Mouse (Mus musculus) cerebellum, postnatal 4 days (tissue): ENCODE data around the gene Tceal7.
"Not testable (repeated sequence)": the region's sequence is repeated elsewhere in the genome, so short reads cannot be mapped to it uniquely, and the experiment has no call there.

Experiments
- DNase-seq, 2 experiments: peaks; one replicate each; pipeline ENCODE4 v3.0.0; 2022; ENCODE audit warnings: low spot score in 2 of 2, mixed read lengths in 1 of 2

The Tceal7 gene

GRCm38 (mm10) chrX:136214729-136215677, at the start of gene Tceal7, which contains the start of gene Bex1:
Gene Tceal7 (plus strand): TSS chrX:136214779.
Gene Bex1 (minus strand): TSS chrX:136215513.
- DNase-seq: not testable (repeated sequence)

DNA sequence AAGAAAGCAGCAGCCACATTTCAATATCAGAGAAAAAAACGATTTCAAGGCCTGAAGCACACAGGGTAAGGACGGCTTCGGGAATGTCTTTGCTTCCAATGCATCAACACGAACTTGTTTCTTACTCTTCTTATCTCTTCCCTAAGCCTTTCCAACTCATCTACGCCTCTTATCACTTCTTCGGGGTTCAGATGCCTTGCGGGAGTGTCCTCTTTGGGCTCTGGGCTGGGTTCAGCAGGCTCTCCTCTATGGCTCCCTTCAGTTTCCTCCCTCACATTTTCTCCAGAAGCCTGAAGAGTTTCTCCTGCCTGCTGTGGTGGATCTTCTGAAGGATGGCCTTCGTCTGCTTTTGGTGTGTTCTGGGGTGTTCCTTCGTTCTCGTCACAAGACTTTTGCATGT, 44.0 kb upstream of the Tceal7 start:
- no peak for DNase-seq

GRCm38 (mm10) chrX:136171189-136172117, 43.1 kb upstream of the Tceal7 start:
- DNase-seq: peak in 1 of 2 experiments; percentile 28

GRCm38 (mm10) chrX:136172118-136172551, 42.4 kb upstream of the Tceal7 start, which contains the start of gene Tceal8:
Gene Tceal8 (minus strand): TSS chrX:136172342.
- DNase-seq: peak in 1 of 2 experiments; percentile 55

DNA sequence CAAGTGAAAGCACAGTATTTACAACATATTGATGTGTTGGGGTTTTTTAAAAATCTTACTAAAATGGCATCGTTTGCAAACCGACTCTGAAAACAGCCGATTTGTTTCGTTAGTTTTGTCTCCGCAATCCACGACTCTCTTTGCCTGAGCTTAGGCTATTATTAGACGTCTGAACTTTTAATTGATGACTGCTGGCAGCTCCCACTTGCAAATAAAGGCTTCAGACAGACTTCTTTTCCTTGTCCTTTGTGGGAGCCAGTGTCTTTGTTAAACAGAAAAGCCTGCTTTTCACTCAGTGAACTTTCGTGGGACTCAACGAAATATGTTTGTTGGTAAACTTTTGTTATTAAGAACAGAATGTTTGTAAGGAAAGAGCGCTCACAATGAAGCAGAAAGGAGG, 41.8 kb upstream of the Tceal7 start:
- no peak for DNase-seq

- DNase-seq: no peak
Measured at GRCm38 (mm10) chrX:136180897-136181553, 33.6 kb upstream of the Tceal7 start.

DNA sequence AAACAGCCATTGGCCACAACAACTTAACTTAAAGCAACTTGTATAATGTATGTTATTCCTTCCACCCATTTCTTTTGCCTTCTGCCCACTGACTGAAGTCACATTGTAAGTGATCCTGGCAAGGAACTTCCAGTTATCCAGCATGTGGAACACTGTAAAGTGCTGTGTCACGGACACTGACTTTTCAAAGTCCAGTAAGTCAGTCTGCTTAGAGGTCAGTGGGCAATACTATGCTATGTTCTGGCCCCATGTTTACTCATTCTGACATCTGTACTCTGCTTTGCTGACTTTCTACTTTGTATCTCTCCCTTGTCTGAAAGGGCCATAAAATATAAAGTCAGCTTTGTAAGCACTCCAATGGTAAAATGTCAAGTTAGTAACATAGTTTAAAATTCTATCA, 31.5 kb upstream of the Tceal7 start:
- no peak for DNase-seq

DNA sequence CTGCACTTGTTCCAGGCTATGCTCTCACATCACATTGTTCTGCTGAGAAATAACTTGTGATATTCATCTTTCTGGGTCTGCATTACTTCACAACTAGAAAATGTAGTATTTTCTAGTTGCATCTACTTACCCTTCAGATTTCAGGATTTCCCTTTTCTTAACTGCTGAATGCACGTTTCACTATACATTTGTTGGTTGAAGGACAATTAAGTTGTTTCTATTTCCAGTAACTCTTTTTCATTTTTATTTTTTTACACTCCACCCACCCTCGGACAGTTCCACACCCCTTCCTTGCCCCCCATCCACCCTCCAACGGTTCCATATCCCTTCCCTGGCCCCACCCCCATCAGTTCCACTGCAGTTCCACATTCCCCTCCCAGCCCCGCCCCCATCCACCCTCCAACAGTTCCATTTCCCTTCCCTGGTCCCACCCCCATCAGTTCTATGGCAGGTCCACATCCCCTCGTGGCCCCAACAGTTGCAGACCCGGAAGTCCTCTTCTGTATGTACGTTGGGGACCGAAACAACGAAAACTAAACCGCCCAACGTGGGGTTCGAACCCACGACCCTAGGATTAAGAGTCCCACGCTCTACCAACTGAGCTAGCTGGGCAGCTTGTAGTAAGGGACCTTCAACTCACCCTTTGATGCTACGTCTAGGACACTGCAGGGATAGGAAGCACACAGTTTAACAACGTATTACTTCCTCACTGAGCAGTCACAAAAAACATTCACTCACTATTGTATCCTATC, 19.2 kb upstream of the Tceal7 start:
- DNase-seq: no peak

GRCm38 (mm10) chrX:136196873-136197272, 17.7 kb upstream of the Tceal7 start:
- peak in 1 of 2 experiments; percentile 33 for DNase-seq

DNA sequence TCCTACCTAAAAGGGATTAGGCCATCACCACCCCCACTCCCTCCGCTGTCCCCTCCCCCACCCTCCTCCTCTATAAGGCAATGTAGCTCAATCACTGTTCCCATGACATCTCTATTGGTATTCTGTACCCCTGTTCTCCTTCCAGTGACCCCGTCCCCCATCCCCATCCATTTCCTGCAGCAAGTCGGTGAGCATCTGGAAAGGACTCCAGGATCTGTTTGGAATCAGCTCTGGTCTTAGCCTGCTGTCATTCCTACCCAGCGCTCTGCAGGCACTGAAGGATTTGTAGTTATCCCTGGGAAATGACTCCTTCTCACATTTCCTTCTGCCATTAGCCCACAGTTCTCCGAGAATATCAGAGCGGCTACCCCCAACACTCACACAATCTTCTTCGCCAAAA, 11.3 kb upstream of the Tceal7 start:
- DNase-seq: no peak

GRCm38 (mm10) chrX:136203664-136204066, 10.9 kb upstream of the Tceal7 start, which contains the start of gene Tceal5:
Gene Tceal5 (minus strand): TSS chrX:136203876.
- DNase-seq: peak in 1 of 2 experiments; percentile 33

- DNase-seq: no peak
Measured at GRCm38 (mm10) chrX:136204406-136204805, 10.2 kb upstream of the Tceal7 start.

DNA sequence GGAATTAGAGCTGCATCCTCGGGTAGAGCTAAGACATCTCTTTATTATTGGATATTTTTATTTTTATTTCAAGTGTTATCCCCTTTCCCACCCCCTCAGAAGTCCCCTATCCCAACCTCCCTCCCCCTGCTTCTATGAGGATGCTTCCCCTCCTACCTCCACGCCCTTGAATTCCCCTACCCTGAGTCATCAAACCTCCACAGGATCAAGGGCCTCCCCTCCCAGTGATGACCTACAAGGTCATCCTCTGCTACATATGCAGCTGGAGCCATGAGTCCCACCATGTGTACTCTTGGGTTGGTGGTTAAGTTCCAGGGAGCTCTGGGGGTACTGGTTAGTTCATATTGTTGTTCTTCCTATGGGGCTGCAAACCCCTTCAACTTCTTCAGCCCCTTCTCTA, 1.2 kb upstream of the Tceal7 start:
- DNase-seq: no peak

DNA sequence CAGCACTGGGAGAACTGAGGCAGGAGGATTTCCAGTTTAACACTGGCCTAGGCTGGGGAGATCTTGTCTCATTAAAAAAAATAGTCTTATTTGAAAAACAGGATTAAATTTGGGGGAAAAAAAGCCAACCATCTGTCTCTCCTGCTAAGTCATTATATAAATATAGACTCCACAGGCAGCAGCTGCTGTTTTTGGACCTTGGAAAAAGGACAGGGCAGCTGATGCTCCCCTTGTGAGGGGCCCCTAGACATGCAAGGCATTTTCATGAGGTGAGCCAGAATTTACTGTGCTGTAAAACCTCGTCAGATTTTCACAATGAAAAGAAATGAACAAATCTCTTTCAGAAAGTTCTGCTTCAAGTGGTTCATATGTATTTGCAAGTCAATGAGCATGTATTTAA, 1.7 kb downstream of the Tceal7 start:
- DNase-seq: no peak

DNA sequence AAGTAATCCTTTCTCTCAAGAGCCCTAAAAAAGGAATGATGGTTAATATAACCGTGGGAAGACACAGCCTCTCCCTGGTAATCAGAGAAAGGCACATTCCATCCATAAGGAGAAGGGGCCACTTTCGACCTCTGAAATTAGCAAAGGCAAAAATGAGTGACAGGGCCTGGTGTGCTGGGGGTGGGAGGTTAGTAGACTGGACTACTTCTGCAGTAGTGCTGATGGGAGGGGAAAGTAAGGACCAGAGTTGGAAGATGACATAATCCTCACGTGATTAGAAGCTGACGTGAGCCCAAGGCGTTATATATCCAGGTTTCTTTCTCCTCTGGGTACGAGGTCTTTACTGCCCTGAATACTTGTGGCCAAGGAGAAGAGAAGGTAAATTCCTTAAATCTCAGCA, 9.1 kb downstream of the Tceal7 start:
- DNase-seq: no peak

- no peak for DNase-seq
Measured at GRCm38 (mm10) chrX:136227768-136228167, 13.2 kb downstream of the Tceal7 start.

GRCm38 (mm10) chrX:136238118-136238517, 23.5 kb downstream of the Tceal7 start:
- DNase-seq: peak in 1 of 2 experiments; percentile 32

DNA sequence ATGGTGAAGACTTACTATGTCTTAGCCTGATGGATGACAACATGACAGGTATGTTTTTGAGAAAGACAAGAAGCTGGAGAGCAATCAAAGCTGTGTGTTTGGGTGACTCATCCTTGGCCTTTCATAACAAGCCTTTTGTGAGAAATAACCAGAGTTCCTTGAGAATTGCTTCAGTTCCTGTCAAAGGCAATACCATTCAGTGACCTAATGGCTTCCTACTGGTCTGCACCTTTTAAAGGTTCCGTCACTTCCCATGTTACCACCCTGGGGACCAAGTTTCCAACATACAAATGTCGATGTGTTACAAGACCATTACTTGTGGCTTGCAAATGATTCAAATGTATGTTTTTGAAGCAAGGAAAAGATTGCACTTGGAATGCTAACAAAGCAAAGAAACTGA, 28.6 kb downstream of the Tceal7 start:
- no peak for DNase-seq

GRCm38 (mm10) chrX:136244574-136245229, 30.1 kb downstream of the Tceal7 start, which contains the start of gene Tceal9:
Gene Tceal9 (plus strand): TSS chrX:136245079.
- peak; percentile 28 to 59 for DNase-seq

GRCm38 (mm10) chrX:136245521-136246071, 31.0 kb downstream of the Tceal7 start:
- peak in 1 of 2 experiments; percentile 8 for DNase-seq
